Mouse (Mus musculus) kidney, adult 2 months (tissue): ENCODE data around the gene Gm42417.

Source experiments
- CTCF ChIP-seq: fragments of 200-500 bp; conservative IDR thresholded peaks from 2 replicates; pipeline ENCODE4 v1.5.1; 2011; ENCODE audit warnings: low read depth, mild to moderate bottlenecking, control low read depth, low read length, moderate library complexity, mixed read lengths; ENCODE audit not compliant: insufficient read depth, insufficient read length
- POLR2A ChIP-seq: fragments of 200-500 bp; IDR thresholded peaks from one replicate; pipeline ENCODE4 v1.6.1; 2011; ENCODE audit warnings: low read depth, low read length, control low read depth

GRCm38 (mm10) chr1:36568776-36569175 lies 29.5 kb upstream of the Gm42417 start:
- TF ChIP-seq CTCF, result no peak
- TF ChIP-seq POLR2A, result no peak
